Mouse (Mus musculus) intestine, embryonic 16.5 days (tissue): ENCODE measurements around the gene Fgfr2. TPM values are rescaled to one million over a fixed set of nuclear protein-coding genes. Genes with fewer than 3 reads are reported as not detected.

Experiments
- ATAC-seq: fragments of 200-750 bp; cut with Nextera tagmentation; 2 replicates; pipeline ENCODE4 v1.8.0; 2017; ENCODE audit warnings: moderate TSS enrichment, moderate library complexity
- H3K27ac ChIP-seq: fragments of 300-500 bp; sonication (generic); 2 replicates; pipeline ENCODE4 v1.5.1; 2014; ENCODE audit warnings: mild to moderate bottlenecking, low read length
- H3K27me3 ChIP-seq: fragments of 300-500 bp; sonication (generic); replicated peaks from 2 replicates; pipeline ENCODE4 v1.6.1; 2014; ENCODE audit warnings: low read length, control low read depth, mixed read lengths; ENCODE audit not compliant: control insufficient read depth, insufficient read depth
- H3K36me3 ChIP-seq: fragments of 300-500 bp; sonication (generic); 2 replicates; pipeline ENCODE4 v1.6.1; 2014; ENCODE audit warnings: low read length, control low read depth; ENCODE audit not compliant: control insufficient read depth, insufficient read depth
- H3K4me1 ChIP-seq: fragments of 300-500 bp; sonication (generic); 2 replicates; pipeline ENCODE4 v1.6.1; 2014; ENCODE audit warnings: low read length, control low read depth, mixed read lengths; ENCODE audit not compliant: control insufficient read depth, insufficient read depth
- H3K4me2 ChIP-seq: fragments of 300-500 bp; sonication (generic); 2 replicates; pipeline ENCODE4 v1.6.1; 2014; ENCODE audit warnings: low read depth, low read length, control low read depth
- H3K4me3 ChIP-seq: fragments of 300-500 bp; sonication (generic); 2 replicates; pipeline ENCODE4 v1.5.1; 2014; ENCODE audit warnings: mild to moderate bottlenecking, low read length
- H3K9ac ChIP-seq: fragments of 300-500 bp; sonication (generic); 2 replicates; pipeline ENCODE4 v1.6.1; 2014; ENCODE audit warnings: low read depth, low read length
- H3K9me3 ChIP-seq: fragments of 300-500 bp; sonication (generic); 2 replicates; pipeline ENCODE4 v1.6.1; 2016; ENCODE audit warnings: low read length, control low read depth; ENCODE audit not compliant: control insufficient read depth
- WGBS: fragments of 180-500 bp; shearing (Covaris S2); extraction: QIAGEN DNeasy Blood & Tissue Kit; methylation state at CpG from one replicate; pipeline ENCODE4 v1.1.7; 2014; 5-methylcytosine and 5-hydroxymethylcytosine counted together
- polyA plus RNA-seq: library from polyadenylated mRNA; unstranded; fragments of >200 nt; fragmentation: Nextera tagmentation; extraction: Ambion mirVana; gene quantifications from 2 replicates; pipeline ENCODE4 v1.2.1, GENCODE M21; 2015

Gene Fgfr2
- polyA plus RNA-seq, 1 experiment from 2014 or later = 47.3 TPM

- 0 out of 2 replicates have a peak overlapping the region, but pooled peaks have one; percentile 35 for H3K9ac ChIP-seq
- H3K36me3 ChIP-seq = no peaks in the 10 kb centered on the region
- no peaks in the 10 kb centered on the region for H3K9me3 ChIP-seq
- WGBS = 64% methylated on average over 13 of the region's 13 CpGs
- peak overlapping the region; percentile 94 for H3K27ac ChIP-seq
- no peaks in the 10 kb centered on the region for H3K27me3 ChIP-seq
- H3K4me3 ChIP-seq = no peak overlapping the region
- peaks cover 84% of the 10 kb centered on the region for H3K4me1 ChIP-seq
- H3K4me2 ChIP-seq = no peak overlapping the region
- ATAC-seq = no peak
Measured at GRCm38 (mm10) chr7:132806926-132807857, 316.0 kb downstream of the Fgfr2 start.

GRCm38 (mm10) chr7:132806286-132806685 lies 316.9 kb downstream of the Fgfr2 start:
- WGBS = 61% methylated on average over 5 of the region's 5 CpGs
- no peak for ATAC-seq
- H3K36me3 ChIP-seq = no peaks in the 10 kb centered on the region
- H3K4me3 ChIP-seq = no peak overlapping the region
- no peak overlapping the region; the same call in 1 of the 2 replicates for H3K27ac ChIP-seq
- no peaks in the 10 kb centered on the region for H3K9me3 ChIP-seq
- peaks cover 91% of the 10 kb centered on the region for H3K4me1 ChIP-seq
- H3K4me2 ChIP-seq = no peak overlapping the region
- H3K27me3 ChIP-seq = no peaks in the 10 kb centered on the region
- no peak overlapping the region for H3K9ac ChIP-seq

- Histone ChIP-seq H3K27me3 (no peaks in the 10 kb centered on the region), H3K9ac (no peak overlapping the region), H3K27ac (no peak overlapping the region), H3K36me3 (no peaks in the 10 kb centered on the region), H3K4me1 (peaks cover 86% of the 10 kb centered on the region), H3K4me3 (no peak overlapping the region), H3K4me2 (no peak overlapping the region), H3K9me3 (no peaks in the 10 kb centered on the region)
- WGBS = 76% methylated on average over 5 of the region's 5 CpGs
- no peak for ATAC-seq
Measured at GRCm38 (mm10) chr7:132804951-132805350, 318.2 kb downstream of the Fgfr2 start.

- peaks cover 86% of the 10 kb centered on the region for H3K4me1 ChIP-seq
- ATAC-seq = no peak
- no peak overlapping the region for H3K4me2 ChIP-seq
- no peaks in the 10 kb centered on the region for H3K9me3 ChIP-seq
- H3K9ac ChIP-seq = no peak overlapping the region
- WGBS = 73% methylated on average over 7 of the region's 7 CpGs
- no peak overlapping the region; the same call in 1 of the 2 replicates for H3K27ac ChIP-seq
- H3K27me3 ChIP-seq = no peaks in the 10 kb centered on the region
- H3K4me3 ChIP-seq = no peak overlapping the region
- H3K36me3 ChIP-seq = no peaks in the 10 kb centered on the region
Measured at GRCm38 (mm10) chr7:132804461-132804860, 318.7 kb downstream of the Fgfr2 start.

- Histone ChIP-seq H3K4me3 (no peak overlapping the region), H3K27me3 (no peaks in the 10 kb centered on the region), H3K4me1 (peaks cover 83% of the 10 kb centered on the region), H3K36me3 (no peaks in the 10 kb centered on the region), H3K9ac (no peak overlapping the region), H3K4me2 (no peak overlapping the region), H3K27ac (no peak overlapping the region; the same call in 1 of the 2 replicates), H3K9me3 (no peaks in the 10 kb centered on the region)
- ATAC-seq = no peak
- WGBS = 60% methylated on average over 3 of the region's 3 CpGs
Measured at GRCm38 (mm10) chr7:132803962-132804361, 319.2 kb downstream of the Fgfr2 start.

DNA sequence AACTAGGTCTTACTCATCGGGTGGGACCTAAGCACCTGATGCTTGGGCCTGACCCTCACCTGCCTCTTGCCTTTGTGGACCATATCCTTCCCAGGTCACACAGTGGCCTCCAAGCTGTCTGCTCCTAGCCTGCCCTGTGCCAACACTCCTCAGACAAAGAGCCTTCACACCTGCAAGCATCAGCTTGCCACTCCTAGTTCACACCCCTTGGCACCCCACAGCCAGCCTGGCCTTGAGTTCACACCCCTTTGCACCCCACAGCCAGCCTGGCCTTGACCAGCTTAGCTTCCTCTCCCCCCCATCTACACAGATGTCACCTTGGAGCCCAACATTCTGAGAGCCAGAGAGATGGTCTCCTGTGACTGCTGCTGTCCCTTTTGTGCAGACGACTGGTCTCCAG lies 319.8 kb downstream of the Fgfr2 start:
- H3K9ac ChIP-seq = 0 out of 2 replicates have a peak overlapping the region, but pooled peaks have one; percentile 25
- H3K27ac ChIP-seq = no peak overlapping the region
- peaks cover 77% of the 10 kb centered on the region for H3K4me1 ChIP-seq
- no peaks in the 10 kb centered on the region for H3K9me3 ChIP-seq
- H3K4me3 ChIP-seq = no peak overlapping the region
- no peaks in the 10 kb centered on the region for H3K27me3 ChIP-seq
- H3K36me3 ChIP-seq = no peaks in the 10 kb centered on the region
- 78% methylated on average over 2 of the region's 2 CpGs for WGBS
- no peak overlapping the region for H3K4me2 ChIP-seq
- ATAC-seq = no peak

DNA sequence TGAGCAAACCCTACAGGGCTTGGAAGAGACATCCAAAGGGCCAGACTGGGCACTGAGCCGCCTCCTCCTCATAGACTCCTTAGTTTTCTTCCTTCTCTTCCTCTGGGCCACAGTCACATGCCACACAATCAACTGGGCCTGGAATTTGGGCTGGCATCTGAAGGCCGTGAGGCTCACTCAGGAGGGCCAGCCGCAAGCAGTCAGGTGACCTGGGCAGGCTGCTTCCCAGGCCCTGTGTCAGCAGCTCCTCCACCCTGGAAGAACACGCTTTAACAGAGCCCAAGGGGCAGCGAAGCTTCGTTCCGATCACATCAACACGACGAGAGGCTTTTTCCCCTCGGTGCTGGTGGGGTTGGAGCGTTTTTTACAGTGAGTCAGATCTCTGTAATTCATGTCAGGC lies 320.5 kb downstream of the Fgfr2 start:
- 79% methylated on average over 11 of the region's 11 CpGs for WGBS
- H3K27ac ChIP-seq = peak overlapping the region; percentile 38; the same call in 1 of the 2 replicates

GRCm38 (mm10) chr7:132802066-132802465 lies 321.1 kb downstream of the Fgfr2 start:
- H3K4me1 ChIP-seq = peaks cover 65% of the 10 kb centered on the region
- H3K4me2 ChIP-seq = no peak overlapping the region
- H3K4me3 ChIP-seq = no peak overlapping the region
- H3K27ac ChIP-seq = 0 out of 2 replicates have a peak overlapping the region, but pooled peaks have one; percentile 38
- H3K36me3 ChIP-seq = no peaks in the 10 kb centered on the region
- 80% methylated on average over 2 of the region's 2 CpGs for WGBS
- no peaks in the 10 kb centered on the region for H3K9me3 ChIP-seq
- H3K27me3 ChIP-seq = no peaks in the 10 kb centered on the region
- no peak for ATAC-seq
- no peak overlapping the region for H3K9ac ChIP-seq

More for the DNA sequence above, 320.5 kb downstream of the Fgfr2 start:
- Histone ChIP-seq H3K36me3 (no peaks in the 10 kb centered on the region), H3K9ac (peak overlapping the region; percentile 25; the same call in 1 of the 2 replicates), H3K4me2 (no peak overlapping the region), H3K4me3 (no peak overlapping the region), H3K4me1 (peaks cover 71% of the 10 kb centered on the region), H3K9me3 (no peaks in the 10 kb centered on the region), H3K27me3 (no peaks in the 10 kb centered on the region)
- ATAC-seq = no peak

DNA sequence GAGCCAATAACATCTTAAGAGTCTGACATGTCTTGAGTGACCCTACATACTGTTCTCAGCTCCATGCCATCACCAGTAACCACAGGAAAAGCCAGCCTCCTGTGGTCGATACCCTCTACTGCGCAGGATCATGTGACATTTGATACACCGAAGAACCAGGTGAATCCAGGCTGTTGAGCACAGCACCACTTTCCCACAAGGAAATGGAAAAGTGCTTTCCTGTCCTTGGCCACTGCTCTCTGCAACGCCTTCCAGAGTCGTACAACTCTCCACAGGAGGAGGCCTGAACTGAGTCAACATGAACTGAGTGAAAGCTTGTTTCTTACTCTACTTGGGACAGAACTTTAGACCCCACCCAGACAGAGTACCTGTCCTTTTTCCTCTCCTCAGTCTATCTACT lies 321.6 kb downstream of the Fgfr2 start:
- peak; percentile 18; the same call in 1 of the 2 replicates for ATAC-seq
- WGBS = 80% methylated on average over 5 of the region's 5 CpGs
- Histone ChIP-seq H3K9me3 (no peaks in the 10 kb centered on the region), H3K4me1 (peaks cover 59% of the 10 kb centered on the region), H3K4me3 (no peak overlapping the region), H3K4me2 (no peak overlapping the region), H3K27ac (0 out of 2 replicates have a peak overlapping the region, but pooled peaks have one; percentile 3), H3K9ac (no peak overlapping the region), H3K36me3 (no peaks in the 10 kb centered on the region), H3K27me3 (no peaks in the 10 kb centered on the region)
